Mouse (Mus musculus) adrenal gland (tissue): ENCODE data around the gene Gm10354.
"Not testable (repeated sequence)": the region's sequence is repeated elsewhere in the genome, so short reads cannot be mapped to it uniquely, and the experiment has no call there.

Source experiments
- intact Hi-C: fragments of 180-260 bp; cut with DNase I; formaldehyde crosslinking; loops from one replicate; pipeline ENCODE4 v1.15.1; 2025
- long read RNA-seq, 2 experiments: library from polyadenylated mRNA; unstranded; transcript quantifications; one replicate each; pipeline ENCODE4 v2.0.0; 2020; ENCODE audit warnings: borderline replicate concordance in 1 of 2; ENCODE audit not compliant: insufficient replicate concordance in 1 of 2

Gm10354 gene
- long read RNA-seq, experiment 1: 0 reads
- long read RNA-seq, experiment 2: 0 reads

GRCm38 (mm10) chr5:14978835-14979234, at the start of gene Gm10354:
Gene Gm10354 (minus strand): TSS chr5:14978935.
- intact Hi-C loops: not testable (repeated sequence)

- intact Hi-C loops: not testable (repeated sequence)
These were observed 45.6 kb upstream of the Gm10354 start for GRCm38 (mm10) chr5:15024316-15024715.

DNA sequence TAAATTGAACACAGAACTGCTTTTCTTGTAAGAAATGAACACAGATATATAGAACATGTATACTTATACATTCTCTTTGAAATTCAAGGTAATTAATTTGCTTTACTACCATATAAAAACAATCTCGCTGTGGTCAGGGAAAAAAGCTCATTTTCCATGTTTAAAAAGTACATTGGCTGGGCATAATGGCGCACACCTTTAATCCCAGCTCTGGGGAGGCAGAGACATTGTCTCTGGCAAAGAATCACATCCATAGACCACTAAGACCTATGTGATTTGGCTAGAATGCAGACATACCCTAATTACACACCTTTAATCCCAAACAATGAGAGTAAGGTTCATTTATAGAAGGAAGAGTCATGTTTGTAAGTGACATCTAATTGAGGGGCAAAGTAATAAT, 41.3 kb upstream of the Gm10354 start:
- intact Hi-C loops: not testable (repeated sequence)

- intact Hi-C loops: not testable (repeated sequence)
These were observed 32.2 kb upstream of the Gm10354 start for GRCm38 (mm10) chr5:15010639-15011582.

- intact Hi-C loops: not testable (repeated sequence)
These were observed 28.2 kb upstream of the Gm10354 start for GRCm38 (mm10) chr5:15006907-15007306.

DNA sequence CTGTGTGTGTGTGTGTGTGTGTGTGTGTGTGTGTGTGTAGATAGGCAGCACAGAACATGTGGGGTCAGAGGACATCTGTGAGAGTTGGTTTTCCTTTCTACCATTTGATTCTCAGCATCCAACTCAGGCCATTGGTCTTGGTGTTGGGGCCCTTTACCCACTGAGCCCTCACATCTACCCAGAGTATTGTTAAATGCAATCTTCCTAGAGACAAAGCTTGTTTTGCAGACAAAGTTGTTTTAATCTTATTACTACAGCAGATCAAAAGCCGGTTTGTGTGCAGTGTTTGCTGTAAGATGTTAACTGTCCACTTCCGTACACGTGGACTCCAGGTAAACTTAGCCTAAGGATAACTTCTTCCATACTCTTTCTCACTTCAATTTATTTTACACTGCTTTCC, 27.6 kb upstream of the Gm10354 start:
- intact Hi-C loops: not testable (repeated sequence)

DNA sequence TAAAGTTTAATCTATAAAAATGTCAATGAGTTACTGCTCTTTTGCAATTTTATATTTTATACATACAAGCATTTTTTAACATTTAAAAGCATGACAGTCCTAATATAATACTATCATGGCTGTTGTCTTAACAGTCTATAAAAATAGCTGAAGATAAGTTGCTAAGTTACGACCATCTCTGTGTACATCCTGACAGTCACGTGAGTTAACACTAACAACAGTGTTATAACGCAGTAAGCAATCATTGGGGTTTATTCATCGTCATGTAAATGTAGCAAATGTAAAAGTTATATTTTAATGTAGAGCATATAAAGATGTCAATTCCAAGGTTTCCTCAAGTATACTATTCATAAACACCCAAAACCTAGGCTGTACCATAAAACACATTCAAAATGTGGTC, 26.8 kb upstream of the Gm10354 start:
- intact Hi-C loops: not testable (repeated sequence)

DNA sequence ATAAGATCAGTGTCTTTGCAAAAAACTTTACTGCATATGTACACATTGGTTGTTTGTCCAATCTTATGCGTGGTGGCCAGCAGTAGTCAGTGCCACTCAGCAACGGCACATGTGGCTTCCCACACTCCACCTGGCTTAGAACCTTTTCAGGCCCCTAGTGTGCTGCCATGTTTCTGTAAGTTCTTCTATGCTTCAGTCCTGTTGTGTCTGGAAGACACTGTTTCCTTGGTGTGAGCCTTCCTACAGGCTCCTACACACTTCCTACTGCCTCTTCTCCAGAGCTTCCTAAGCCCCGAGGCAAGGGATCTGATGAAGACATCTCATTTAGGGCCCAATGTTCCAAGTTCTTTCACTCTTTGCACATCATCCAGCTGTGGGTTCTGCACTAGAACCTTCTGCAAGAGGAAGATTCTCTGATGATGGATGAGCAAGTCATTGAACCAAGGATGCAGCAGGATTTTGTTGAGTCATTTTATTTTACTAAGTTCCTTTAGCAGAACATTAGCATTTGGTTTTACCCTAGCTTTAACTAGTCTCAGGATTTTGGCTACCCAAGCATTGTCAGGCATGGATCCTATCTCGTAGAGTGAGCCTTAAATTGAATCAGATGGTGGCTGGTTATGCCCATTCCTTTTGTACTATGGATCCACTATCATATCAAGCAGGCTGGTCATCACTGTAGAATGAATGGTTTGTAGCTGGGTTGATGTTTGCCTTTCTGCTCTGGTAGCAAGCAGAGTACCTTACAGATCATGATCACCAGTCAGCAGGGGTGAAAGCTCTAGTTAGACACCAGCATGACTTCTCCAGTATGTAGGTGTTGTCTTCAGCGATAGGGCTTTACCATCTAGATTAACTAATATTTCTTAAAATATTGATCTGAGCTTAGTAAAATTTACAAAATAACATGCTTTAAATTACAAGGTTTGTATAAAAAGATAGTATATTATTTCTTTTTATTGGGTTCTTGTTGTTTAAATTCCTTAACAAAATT, 26.1 kb upstream of the Gm10354 start:
- intact Hi-C loops: not testable (repeated sequence)

DNA sequence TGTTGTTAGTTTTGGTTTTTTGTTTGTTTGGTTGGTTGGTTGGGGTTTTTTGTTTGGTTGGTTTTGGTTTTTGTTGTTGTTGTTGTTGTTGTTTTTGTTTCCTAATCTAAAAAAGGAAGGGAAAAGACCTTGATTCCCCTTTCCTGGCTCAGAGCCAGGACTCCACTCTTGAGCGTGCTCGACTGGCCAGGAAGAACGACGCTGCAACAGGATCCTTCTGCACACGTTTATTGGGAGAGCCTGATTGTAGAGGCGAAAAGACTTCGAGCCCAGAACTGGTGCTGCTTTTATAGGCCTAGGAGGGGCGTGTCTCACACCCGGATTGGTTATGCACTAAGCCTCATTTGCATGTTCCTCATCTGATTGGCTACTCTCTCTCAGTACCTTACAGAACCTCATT, 19.3 kb upstream of the Gm10354 start:
- intact Hi-C loops: not testable (repeated sequence)

- intact Hi-C loops: not testable (repeated sequence)
These were observed 18.8 kb upstream of the Gm10354 start for GRCm38 (mm10) chr5:14997556-14997955.

- intact Hi-C loops: not testable (repeated sequence)
These were observed 18.0 kb upstream of the Gm10354 start for GRCm38 (mm10) chr5:14996670-14997249.

GRCm38 (mm10) chr5:14994124-14994523, 15.4 kb upstream of the Gm10354 start:
- intact Hi-C loops: not testable (repeated sequence)

DNA sequence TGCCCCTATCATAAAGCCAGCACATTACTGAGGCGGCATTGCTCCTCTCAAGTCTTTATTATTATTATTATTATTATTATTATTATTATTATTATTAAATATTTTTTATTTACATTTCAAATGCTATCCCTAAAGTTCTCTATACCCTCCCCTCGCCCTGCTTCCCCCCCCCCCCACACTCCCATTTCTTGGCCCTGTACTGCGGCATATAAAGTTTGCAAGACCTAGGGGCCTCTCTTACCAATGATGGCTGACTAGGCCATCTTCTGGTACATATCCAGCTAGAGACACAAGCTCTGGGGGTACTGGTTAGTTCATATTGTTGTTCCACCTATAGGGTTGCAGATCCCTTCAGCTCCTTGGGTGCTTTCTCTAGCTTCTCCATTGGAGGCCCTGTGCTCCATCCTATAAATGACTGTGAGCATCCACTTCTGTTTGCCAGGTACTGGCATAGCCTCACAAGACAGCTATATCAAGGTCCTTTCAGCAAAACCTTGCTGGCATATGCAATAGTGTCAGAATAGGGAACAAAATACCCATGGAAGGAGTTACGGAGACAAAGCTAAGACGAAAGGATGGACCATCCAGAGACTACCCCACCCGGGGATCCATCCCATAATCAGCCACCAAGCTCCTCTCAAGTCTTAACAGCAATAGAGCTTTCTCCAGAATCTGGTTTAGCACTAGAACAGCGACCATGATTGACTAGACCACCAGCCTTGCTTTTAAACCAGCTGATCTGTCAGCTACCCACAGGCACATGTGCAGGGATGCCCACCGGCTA, 11.8 kb upstream of the Gm10354 start:
- intact Hi-C loops: not testable (repeated sequence)

GRCm38 (mm10) chr5:14986649-14987387, 8.1 kb upstream of the Gm10354 start:
- intact Hi-C loops: not testable (repeated sequence)

- intact Hi-C loops: not testable (repeated sequence)
These were observed 1.4 kb downstream of the Gm10354 start for GRCm38 (mm10) chr5:14977368-14977767.

DNA sequence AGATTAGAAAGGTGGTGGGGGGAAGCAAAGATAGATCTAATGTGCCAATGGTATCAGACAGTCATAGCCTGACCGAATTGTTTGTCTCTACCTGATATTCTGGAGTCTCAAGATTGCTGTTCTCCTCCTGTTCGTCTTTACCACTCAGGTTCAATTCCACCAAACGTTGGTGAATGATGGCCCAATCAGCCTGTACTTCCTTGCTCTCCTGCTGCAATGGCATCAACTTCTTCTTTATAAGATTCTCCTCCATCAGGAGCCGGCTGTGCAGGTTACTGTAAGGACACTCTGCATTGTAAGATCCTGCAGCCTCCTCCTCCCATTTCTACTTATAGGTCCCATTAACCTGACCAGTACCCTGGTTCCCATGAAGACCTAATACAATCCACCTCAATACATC, 3.4 kb downstream of the Gm10354 start:
- intact Hi-C loops: not testable (repeated sequence)

DNA sequence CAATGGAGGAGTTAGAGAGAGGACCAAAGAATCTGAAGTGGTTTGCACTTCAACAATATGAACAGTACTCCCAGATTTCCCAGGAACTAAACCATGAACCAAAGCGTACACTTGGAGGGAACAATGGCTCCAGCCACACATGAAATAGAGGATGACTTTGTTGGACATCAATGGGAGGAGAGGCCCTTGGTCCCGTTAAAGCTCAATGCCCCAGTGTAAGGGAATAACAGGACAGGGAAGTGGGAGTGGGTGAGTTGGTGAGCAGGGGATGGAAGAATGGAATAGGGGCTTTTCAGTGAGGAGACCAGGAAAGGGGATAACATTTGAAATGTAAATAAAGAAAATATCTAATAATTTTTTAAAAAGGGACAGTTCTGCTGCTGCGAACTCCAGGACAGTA, 5.9 kb downstream of the Gm10354 start:
- intact Hi-C loops: not testable (repeated sequence)

GRCm38 (mm10) chr5:14963821-14964220, 14.9 kb downstream of the Gm10354 start:
- intact Hi-C loops: not testable (repeated sequence)

- intact Hi-C loops: not testable (repeated sequence)
These were observed 17.2 kb downstream of the Gm10354 start for GRCm38 (mm10) chr5:14961502-14961901.
